Mouse (Mus musculus): ENCODE data around the gene Cnn2. TPM values are rescaled to one million over a fixed set of nuclear protein-coding genes. Genes with fewer than 3 reads are reported as not detected.

Gene Cnn2
- total RNA-seq, 1 experiment: 159 TPM

DNA sequence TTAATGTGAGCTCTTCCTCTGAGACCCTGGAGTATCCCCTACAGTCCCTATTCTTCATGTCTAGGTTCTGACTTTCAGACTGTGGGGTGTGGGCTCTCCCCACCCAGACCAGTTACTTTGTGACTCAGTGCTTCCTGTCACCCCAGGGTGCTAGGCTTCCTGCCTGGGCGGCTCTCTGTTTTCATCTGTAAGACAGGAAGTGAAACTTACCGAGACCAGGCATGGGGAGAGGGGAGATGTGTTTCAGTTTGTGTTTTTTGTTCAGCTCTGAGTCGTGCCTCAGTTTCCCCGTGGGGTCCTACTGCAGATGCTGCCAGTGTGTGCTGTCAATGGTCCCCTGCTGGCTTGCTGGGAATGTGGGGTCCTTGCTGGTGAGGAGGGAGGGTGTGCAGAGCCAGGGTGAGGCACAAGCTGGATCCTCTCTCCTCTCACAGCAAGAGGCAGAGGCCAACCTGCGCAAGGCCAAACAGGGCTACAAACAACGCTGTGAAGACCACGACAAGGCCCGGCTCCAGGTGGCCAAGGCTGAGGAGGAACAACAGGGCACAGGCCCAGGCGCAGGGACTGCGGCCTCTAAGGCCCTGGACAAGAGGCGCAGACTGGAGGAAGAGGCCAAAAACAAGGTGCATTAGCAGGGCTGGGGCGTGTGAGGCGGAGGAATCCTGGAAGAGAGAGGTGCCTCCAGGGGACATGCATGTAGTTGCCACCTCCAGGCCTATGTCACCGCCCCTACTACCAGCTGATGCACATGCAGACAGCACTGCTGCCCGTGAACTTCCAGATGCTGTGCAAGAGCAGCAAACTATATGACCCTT is 36.1 kb downstream of the Cnn2 start:
- in situ Hi-C loops (cut with MboI; ENCODE audit: low sequenced_read_pairs in 2 of 2, unreplicated experiment in 2 of 2): no loop called here
- no peaks in the 10 kb centered on the region for H3K9me3 ChIP-seq (ENCODE audit: control insufficient read depth, insufficient read depth, low read depth, low read length)
- DNase-seq (ENCODE audit: low read depth, low spot score): no peak
- H3K36me3 ChIP-seq (ENCODE audit: control insufficient read depth, insufficient read depth, low read length, poor library complexity, severe bottlenecking): peaks cover 4% of the 10 kb centered on the region; the same call in 1 of the 2 replicates
- H3K27ac ChIP-seq (ENCODE audit: insufficient read depth, low read depth, low read length, poor library complexity, severe bottlenecking): peak overlapping the region; percentile 59; the same call in 1 of the 2 replicates
- TF ChIP-seq CHD2 (IDR thresholded peaks at IDR 0.05; ENCODE audit: low read depth, low read length) (no peak), MAFK (IDR thresholded peaks at IDR 0.05; ENCODE audit: insufficient read depth, low read depth, low read length) (no peak), ZC3H11A (IDR thresholded peaks at IDR 0.05; ENCODE audit: borderline replicate concordance, low read depth, low read length) (no peak), HCFC1 (IDR thresholded peaks at IDR 0.05; ENCODE audit: borderline replicate concordance, insufficient read depth, low read length) (no peak), ZNF384 (IDR thresholded peaks at IDR 0.05; ENCODE audit: low read depth, low read length) (no peak)
- no peak overlapping the region for H3K4me3 ChIP-seq (ENCODE audit: insufficient read depth in 1 of 2, low read depth in 1 of 2, low read length in 2 of 2, poor library complexity in 1 of 2, severe bottlenecking in 1 of 2)
- peaks cover 0 to 52% of the 10 kb centered on the region in 2 experiments; a peak in 2 of 4 replicates for H3K4me1 ChIP-seq (ENCODE audit: control insufficient read depth in 2 of 2, insufficient read depth in 2 of 2, low read length in 2 of 2, poor library complexity in 1 of 2)
- no peak overlapping the region for H3K9ac ChIP-seq (ENCODE audit: insufficient read depth, low read depth, low read length, poor library complexity, severe bottlenecking)

DNA sequence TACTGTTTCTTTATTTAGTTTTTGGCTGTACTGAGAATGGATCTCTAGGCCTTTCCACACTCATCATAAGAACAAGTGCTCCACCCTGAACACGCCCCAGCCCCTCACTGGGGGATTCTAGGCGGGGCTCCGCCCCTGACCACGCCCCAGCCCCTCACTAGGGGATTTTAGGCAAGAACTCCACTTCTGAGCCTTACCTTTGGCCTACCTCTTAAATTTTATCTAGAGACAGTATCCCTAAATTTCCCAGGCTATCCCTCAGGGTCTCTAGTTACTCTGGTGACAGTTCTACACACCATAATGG is 36.6 kb downstream of the Cnn2 start:
- Histone ChIP-seq H3K27ac (ENCODE audit: insufficient read depth, low read depth, low read length, poor library complexity, severe bottlenecking) (no peak overlapping the region), H3K36me3 (ENCODE audit: control insufficient read depth, insufficient read depth, low read length, poor library complexity, severe bottlenecking) (peaks cover 4% of the 10 kb centered on the region; the same call in 1 of the 2 replicates), H3K4me3 (ENCODE audit: insufficient read depth in 1 of 2, low read depth in 1 of 2, low read length in 2 of 2, poor library complexity in 1 of 2, severe bottlenecking in 1 of 2) (no peak overlapping the region), H3K9ac (ENCODE audit: insufficient read depth, low read depth, low read length, poor library complexity, severe bottlenecking) (no peak overlapping the region), H3K9me3 (ENCODE audit: control insufficient read depth, insufficient read depth, low read depth, low read length) (no peaks in the 10 kb centered on the region), H3K4me1 (ENCODE audit: control insufficient read depth in 2 of 2, insufficient read depth in 2 of 2, low read length in 2 of 2, poor library complexity in 1 of 2) (peaks cover 0 to 50% of the 10 kb centered on the region in 2 experiments; a peak in 2 of 4 replicates)
- TF ChIP-seq ZNF384 (IDR thresholded peaks at IDR 0.05; ENCODE audit: low read depth, low read length): no peak
- in situ Hi-C loops (cut with MboI; ENCODE audit: low sequenced_read_pairs in 2 of 2, unreplicated experiment in 2 of 2): no loop called here
- DNase-seq (ENCODE audit: low read depth, low spot score): no peak

DNA sequence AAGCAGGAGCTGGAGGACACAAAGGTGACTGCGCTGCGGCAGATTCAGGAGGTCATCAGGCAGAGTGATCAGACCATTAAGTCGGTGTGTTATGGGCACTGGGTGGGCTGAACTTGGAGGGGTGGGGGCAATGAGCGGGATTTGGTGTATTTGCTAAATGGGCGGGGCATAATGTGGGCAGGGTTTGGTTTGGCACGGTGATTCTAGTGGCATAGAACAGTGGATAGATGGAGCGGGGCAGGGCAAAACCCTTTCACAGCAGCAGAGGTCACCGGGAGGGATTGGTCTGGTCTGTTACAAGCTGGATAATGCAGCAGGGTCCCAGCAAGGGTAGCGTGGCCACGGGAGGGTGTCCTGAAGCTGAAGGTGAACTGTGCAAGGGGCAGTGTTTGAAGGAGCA is 37.1 kb downstream of the Cnn2 start:
- in situ Hi-C loops (cut with MboI; ENCODE audit: low sequenced_read_pairs in 2 of 2, unreplicated experiment in 2 of 2): no loop called here
- no peak for DNase-seq (ENCODE audit: low read depth, low spot score)
- TF ChIP-seq ZC3H11A (IDR thresholded peaks at IDR 0.05; ENCODE audit: borderline replicate concordance, low read depth, low read length) (no peak), HCFC1 (IDR thresholded peaks at IDR 0.05; ENCODE audit: borderline replicate concordance, insufficient read depth, low read length) (no peak), MAFK (IDR thresholded peaks at IDR 0.05; ENCODE audit: insufficient read depth, low read depth, low read length) (no peak), CHD2 (IDR thresholded peaks at IDR 0.05; ENCODE audit: low read depth, low read length) (no peak), ZNF384 (IDR thresholded peaks at IDR 0.05; ENCODE audit: low read depth, low read length) (no peak)
- Histone ChIP-seq H3K36me3 (ENCODE audit: control insufficient read depth, insufficient read depth, low read length, poor library complexity, severe bottlenecking) (peaks cover 4% of the 10 kb centered on the region; the same call in 1 of the 2 replicates), H3K4me3 (ENCODE audit: insufficient read depth in 1 of 2, low read depth in 1 of 2, low read length in 2 of 2, poor library complexity in 1 of 2, severe bottlenecking in 1 of 2) (no peak overlapping the region), H3K4me1 (ENCODE audit: control insufficient read depth in 2 of 2, insufficient read depth in 2 of 2, low read length in 2 of 2, poor library complexity in 1 of 2) (peaks cover 0 to 47% of the 10 kb centered on the region in 2 experiments; a peak in 2 of 4 replicates), H3K27ac (ENCODE audit: insufficient read depth, low read depth, low read length, poor library complexity, severe bottlenecking) (no peak overlapping the region), H3K9ac (ENCODE audit: insufficient read depth, low read depth, low read length, poor library complexity, severe bottlenecking) (no peak overlapping the region), H3K9me3 (ENCODE audit: control insufficient read depth, insufficient read depth, low read depth, low read length) (no peaks in the 10 kb centered on the region)

DNA sequence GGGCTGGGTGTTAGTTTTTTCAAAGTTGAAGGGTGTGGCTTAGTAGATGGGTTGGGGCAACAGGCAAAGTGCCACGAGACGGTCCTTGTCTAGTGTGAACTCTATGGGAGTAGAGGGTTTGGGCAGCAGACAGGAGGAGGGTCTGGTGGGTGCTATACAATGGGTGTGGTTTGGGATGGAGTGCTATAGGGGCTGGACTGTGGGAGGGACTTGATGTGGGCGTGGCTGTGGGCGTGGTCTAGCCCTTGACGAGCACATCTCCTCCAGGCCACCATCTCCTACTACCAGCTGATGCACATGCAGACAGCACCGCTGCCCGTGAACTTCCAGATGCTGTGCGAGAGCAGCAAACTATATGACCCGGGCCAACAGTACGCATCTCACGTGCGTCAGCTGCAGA is 37.5 kb downstream of the Cnn2 start:
- Histone ChIP-seq H3K4me1 (ENCODE audit: control insufficient read depth in 2 of 2, insufficient read depth in 2 of 2, low read length in 2 of 2, poor library complexity in 1 of 2) (peaks cover 0 to 43% of the 10 kb centered on the region in 2 experiments; a peak in 2 of 4 replicates), H3K9ac (ENCODE audit: insufficient read depth, low read depth, low read length, poor library complexity, severe bottlenecking) (no peak overlapping the region), H3K9me3 (ENCODE audit: control insufficient read depth, insufficient read depth, low read depth, low read length) (no peaks in the 10 kb centered on the region), H3K4me3 (ENCODE audit: insufficient read depth in 1 of 2, low read depth in 1 of 2, low read length in 2 of 2, poor library complexity in 1 of 2, severe bottlenecking in 1 of 2) (no peak overlapping the region), H3K36me3 (ENCODE audit: control insufficient read depth, insufficient read depth, low read length, poor library complexity, severe bottlenecking) (peaks cover 7% of the 10 kb centered on the region; the same call in 1 of the 2 replicates), H3K27ac (ENCODE audit: insufficient read depth, low read depth, low read length, poor library complexity, severe bottlenecking) (no peak overlapping the region)
- in situ Hi-C loops (cut with MboI; ENCODE audit: low sequenced_read_pairs in 2 of 2, unreplicated experiment in 2 of 2): no loop called here
- peak; percentile 86 for DNase-seq (ENCODE audit: low read depth, low spot score)
- TF ChIP-seq MAFK (IDR thresholded peaks at IDR 0.05; ENCODE audit: insufficient read depth, low read depth, low read length): no peak
- TF ChIP-seq HCFC1 (IDR thresholded peaks at IDR 0.05; ENCODE audit: borderline replicate concordance, insufficient read depth, low read length): no peak
- no peak for TF ChIP-seq CHD2 (IDR thresholded peaks at IDR 0.05; ENCODE audit: low read depth, low read length)
- TF ChIP-seq ZNF384 (IDR thresholded peaks at IDR 0.05; ENCODE audit: low read depth, low read length): no peak
- TF ChIP-seq ZC3H11A (IDR thresholded peaks at IDR 0.05; ENCODE audit: borderline replicate concordance, low read depth, low read length): no peak

All from ES-E14 (cell line).